ENCODE assay signal across 19 mouse cellular contexts in genomic region chr7:113130552-113130951, GRCm38 (mm10).
"Had no signal": no experiment of that assay in that cellular context is flagged by ENCODE, and none has a peak within 500 bp of the region (broad histone marks: within the 10 kb centered on the region; RNA-seq: fewer than 3 reads in every experiment).

No protein-coding gene starts in this region.

- H3K27me3 ChIP-seq: kidney, embryonic 15.5 days; liver, embryonic 13.5 days; neural tube, embryonic 12.5 days; neural tube, embryonic 15.5 days had no signal

- H3K4me3 ChIP-seq: kidney, embryonic 15.5 days; left cerebral cortex, adult 2 months; liver, embryonic 13.5 days; neural tube, embryonic 12.5 days; neural tube, embryonic 15.5 days had no signal

- H3K4me1 ChIP-seq: liver, embryonic 13.5 days; neural tube, embryonic 12.5 days had no signal

- DNase-seq: kidney, adult 8-10 months; kidney, postnatal 10 days; kidney, postnatal 36 days; layer of hippocampus, postnatal 36 days; liver, embryonic 13.5 days; lung, adult 2 months; lung, postnatal 14 days; right cerebral cortex, adult 18-20 months; right cerebral cortex, postnatal 14 days; right cerebral cortex, postnatal 4 days; thymus, adult 2 months; thymus, postnatal 14 days; thymus, postnatal 4 days had no signal

- H3K9me3 ChIP-seq: kidney, embryonic 15.5 days; liver, embryonic 13.5 days; neural tube, embryonic 12.5 days; neural tube, embryonic 15.5 days had no signal

- H3K27ac ChIP-seq: kidney, embryonic 15.5 days; left cerebral cortex, adult 2 months; liver, embryonic 13.5 days; macrophage; neural tube, embryonic 12.5 days; neural tube, embryonic 15.5 days; stomach, postnatal 0 days had no signal

- H3K9ac ChIP-seq: kidney, embryonic 15.5 days; liver, embryonic 13.5 days; neural tube, embryonic 12.5 days; neural tube, embryonic 15.5 days had no signal

- H3K4me2 ChIP-seq: kidney, embryonic 15.5 days; liver, embryonic 13.5 days; neural tube, embryonic 12.5 days; neural tube, embryonic 15.5 days had no signal

- H3K36me3 ChIP-seq: kidney, embryonic 15.5 days; liver, embryonic 13.5 days; neural tube, embryonic 12.5 days; neural tube, embryonic 15.5 days had no signal
